Mouse (Mus musculus): Measurements from ENCODE around the gene Dkk1. TPM values are rescaled to one million over a fixed set of nuclear protein-coding genes. Genes with fewer than 3 reads are reported as not detected.

The Dkk1 gene
- not detected in 2 replicates for polyA plus RNA-seq (2012)

DNA sequence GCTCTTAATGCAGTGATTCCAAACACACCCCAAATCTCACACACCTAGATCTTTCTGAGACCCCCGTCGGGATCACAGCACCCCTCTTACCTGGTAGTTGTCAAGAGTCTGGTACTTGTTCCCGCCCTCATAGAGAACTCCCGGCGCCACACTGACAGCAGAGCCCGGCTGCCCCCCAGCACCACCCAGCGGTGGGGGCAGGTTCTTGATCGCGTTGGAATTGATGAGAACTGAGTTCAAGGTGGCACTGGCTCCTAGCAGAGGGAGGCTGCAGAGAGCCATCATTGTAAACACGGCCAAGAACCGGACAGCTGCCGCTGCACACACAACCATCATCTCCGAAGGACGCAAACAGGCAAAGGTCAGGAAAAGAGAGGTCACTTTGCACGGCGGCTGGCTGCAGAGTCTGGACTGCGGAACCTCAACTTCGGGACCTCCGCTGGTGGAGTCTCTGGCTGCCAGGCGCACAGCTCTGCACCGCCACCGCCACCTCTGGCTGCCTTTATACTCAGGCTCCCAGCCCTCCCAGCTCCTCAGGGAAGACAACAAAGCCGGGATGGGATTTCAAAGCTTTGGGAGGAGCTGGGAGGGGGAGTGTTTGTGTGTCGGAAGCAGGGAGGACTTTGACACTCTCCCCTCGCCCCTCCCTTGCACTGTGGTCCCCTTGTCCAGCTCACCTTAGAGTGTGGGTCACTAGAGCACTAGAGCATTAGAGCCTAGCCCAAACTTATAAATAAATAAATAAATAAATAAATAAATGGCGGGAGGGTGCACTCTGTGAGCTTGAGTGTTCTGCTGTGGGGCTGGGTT lies at the start of gene Dkk1:
Gene Dkk1 (minus strand): TSS at position 622 of the 810 bp plus-strand sequence.
- no peak for TF ChIP-seq GATA1 (IDR thresholded peaks at IDR 0.05; ENCODE audit: low read length)

DNA sequence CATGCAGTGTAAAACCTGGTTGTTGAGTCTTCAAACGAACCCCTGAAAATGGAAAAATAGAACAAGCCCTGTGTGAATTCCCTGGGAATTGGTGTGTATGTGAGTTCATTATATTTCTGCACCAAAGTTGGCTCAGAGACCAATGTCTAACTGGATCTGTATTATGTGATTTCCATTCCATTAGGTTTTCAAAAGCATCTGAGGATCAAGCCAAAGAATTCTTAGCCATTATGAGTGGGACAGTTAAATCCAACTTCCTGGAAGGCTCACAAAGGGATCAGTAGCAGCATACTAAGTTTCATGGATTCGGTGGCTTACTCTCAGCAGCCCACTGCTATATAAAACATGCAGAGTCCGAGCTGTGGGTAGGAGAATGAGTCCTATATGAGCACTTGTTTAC lies 36.9 kb upstream of the Dkk1 start:
- no peak for TF ChIP-seq GATA1 (IDR thresholded peaks at IDR 0.05; ENCODE audit: low read length)

DNA sequence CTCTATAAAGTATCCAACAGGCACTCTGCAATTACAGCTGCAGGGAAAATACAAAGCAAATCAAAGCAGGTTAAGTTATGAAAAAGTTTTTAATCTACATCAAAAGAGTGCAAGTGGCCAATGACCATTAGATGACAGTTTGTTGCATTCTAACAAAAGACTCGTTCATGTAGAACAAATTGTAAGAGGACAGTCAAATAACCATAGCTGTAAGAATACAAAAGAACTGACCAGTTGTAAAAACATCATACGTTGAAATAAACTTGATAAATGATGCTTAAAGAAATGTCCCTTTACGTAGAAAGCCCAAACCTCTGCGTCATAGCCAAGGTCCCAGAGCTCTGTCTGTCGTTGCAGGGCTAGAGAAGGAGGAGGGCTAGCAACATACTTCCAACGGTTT lies 15.1 kb upstream of the Dkk1 start:
- no peak for TF ChIP-seq GATA1 (IDR thresholded peaks at IDR 0.05; ENCODE audit: low read length)

DNA sequence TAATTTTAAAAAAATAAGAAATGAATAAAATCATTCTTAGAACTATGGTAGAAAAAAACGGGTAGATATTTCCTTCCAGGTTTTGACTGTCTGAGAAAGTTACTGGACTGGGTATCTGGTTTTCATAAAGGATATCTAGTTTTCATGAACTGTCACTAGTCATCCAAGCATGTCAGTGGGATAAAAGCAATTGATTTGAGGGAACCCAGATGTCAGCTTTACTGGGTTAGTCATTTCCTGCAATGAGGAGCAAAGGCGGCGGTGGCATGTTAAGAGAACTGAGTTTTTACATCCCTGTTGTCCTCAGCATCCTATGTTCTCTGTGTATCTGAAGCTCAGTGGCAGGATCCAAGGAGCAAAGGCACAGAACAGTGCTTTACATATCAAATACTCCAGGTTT lies 14.4 kb upstream of the Dkk1 start:
- no peak for TF ChIP-seq GATA1 (IDR thresholded peaks at IDR 0.05; ENCODE audit: low read length)

DNA sequence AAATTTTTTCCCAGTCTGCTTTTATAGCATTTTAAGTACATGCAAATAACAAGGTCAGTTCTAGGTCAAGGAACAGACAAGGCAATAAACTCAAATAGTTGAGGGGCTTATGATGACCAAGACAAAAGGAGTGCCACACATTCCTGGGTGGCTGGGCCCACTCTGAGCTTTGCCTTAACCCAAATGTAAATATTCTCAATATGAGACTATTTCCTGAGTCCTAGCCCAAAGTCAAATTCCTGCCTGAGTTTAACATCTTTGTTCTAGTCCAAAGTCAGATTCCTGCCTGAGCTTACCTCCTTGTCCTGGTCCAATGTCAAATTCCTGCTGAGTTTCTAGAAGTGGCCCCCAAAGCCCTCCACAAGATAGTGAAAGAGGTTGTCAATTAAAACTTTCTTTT lies 8.6 kb upstream of the Dkk1 start:
- no peak for TF ChIP-seq GATA1 (IDR thresholded peaks at IDR 0.05; ENCODE audit: low read length)

DNA sequence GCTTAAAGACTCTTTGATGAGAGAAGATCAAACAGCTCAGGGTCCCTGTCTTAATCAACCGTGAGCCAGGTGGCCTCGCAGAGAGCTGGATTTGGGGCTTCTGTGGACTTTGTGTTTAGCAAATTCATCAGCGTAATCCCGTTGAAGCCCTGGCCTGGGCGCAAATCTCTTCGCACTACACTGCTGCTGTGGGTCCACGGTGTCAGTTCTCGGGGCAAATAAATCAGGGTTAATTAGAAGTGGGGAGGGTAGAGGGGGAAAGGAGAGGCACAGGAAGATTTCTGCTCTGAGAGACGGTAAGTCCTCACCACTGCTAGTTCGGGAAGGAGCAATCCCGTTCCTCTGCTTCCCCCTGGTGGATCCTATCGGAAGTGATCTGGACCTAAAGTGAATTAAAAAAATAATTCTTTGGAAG lies 5.0 kb upstream of the Dkk1 start:
- no peak for TF ChIP-seq GATA1 (IDR thresholded peaks at IDR 0.05; ENCODE audit: low read length)

DNA sequence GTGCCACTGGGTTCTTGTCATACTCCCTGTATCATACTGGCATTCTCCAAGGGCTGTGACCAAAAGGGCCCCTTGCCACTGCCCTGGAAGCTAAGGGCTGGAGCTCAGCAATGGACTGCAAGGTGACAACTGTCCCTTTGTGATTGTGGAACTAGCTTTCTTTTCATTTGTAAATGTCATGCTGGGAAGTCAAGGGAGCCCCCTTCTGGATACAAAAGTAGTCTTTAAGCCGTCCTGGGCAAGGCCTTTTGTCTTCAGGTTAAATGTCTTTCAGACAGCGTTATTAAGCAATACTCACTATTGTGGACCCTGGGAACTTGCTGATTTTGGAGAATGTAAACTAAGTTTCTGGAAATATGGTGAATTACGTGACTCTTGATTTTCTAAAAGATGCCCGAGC lies 4.3 kb upstream of the Dkk1 start:
- TF ChIP-seq GATA1 (IDR thresholded peaks at IDR 0.05; ENCODE audit: low read length): no peak

DNA sequence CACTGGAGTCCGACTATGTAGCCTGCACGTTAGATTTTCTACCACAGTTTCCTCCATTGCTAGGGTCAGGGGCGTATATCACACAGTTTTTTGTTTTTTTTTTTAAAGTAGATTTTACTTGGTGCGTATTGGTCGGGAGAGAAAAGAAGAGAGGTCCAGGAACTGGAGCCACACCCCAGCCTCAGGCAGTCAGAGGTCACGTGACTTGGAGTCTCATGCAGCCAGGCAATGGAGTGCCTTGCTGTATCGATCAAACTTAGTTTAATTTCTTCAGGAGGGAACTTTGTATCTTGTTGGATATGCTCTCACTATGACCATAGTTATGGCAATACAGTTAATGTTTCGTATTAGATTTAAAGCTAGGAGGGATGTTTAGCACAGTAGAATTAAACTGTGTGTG lies 2.8 kb upstream of the Dkk1 start:
- no peak for TF ChIP-seq GATA1 (IDR thresholded peaks at IDR 0.05; ENCODE audit: low read length)

DNA sequence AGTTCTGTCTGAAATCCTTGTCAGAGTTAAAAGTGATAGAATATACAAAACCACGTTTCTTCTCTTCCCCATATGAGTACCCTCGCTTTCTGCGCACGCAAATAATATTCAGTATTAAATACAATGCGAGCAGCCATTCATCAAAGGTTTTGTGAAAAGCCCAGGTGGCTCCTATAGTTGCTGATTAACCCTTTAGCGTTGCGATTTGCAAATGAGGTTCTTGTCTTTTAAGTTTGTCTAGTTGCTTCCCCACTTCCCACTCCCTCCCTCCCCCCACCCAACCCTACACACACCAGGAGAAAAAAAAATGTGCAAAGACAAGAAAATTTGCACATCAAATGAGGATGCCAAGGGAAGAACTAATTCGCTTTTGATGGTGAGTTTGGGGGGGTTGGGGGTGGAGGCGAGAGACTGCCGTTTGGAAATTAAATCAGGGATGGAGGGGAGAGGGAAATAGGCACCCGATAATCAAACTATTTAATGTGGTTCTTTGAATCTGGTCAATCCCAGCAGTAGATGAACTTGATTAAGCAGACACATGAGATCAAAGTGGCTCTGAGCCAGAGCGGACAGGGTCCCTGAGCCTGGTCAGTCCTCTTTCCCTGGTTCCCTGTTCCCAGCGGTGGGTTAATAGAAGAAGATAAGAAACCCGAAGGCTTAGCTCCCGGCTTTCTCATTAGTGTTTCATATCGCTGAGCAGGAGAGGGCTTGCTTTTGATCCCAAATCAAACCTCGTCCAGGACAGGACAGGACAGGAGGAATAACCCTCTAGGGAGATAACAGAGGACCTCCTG lies 586 bp upstream of the Dkk1 start:
- TF ChIP-seq GATA1 (IDR thresholded peaks at IDR 0.05; ENCODE audit: low read length): no peak

DNA sequence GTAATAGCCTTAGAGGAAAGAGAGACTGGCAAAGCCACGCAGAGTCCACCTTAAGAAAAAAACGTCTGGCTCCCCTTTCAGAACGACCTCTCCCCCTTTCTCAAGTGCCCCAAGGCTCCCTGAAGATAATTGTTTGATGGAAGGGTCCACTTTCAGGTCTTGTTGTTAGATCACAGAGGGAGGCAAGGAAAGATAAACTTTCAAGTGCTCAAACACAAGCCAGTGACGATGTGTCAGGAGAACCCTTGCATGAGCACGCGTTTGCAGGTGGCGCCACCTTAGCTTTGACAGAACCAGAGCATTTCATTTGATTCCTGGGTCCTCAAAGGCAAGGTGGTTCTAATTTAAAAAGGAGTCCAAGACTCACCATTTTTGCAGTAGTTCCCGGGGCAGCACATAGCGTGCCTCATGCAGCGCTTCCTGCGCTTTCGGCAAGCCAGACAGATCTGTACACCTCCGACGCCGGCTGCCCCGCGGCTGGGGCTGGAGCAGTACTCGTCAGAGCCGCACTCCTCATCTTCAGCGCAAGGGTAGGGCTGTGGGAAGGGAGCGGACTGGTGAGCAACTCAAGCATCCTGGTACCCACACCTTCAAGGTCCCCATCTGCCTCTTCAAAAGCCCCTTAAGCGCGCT lies 938 bp downstream of the Dkk1 start:
- no peak for TF ChIP-seq GATA1 (IDR thresholded peaks at IDR 0.05; ENCODE audit: low read length)

DNA sequence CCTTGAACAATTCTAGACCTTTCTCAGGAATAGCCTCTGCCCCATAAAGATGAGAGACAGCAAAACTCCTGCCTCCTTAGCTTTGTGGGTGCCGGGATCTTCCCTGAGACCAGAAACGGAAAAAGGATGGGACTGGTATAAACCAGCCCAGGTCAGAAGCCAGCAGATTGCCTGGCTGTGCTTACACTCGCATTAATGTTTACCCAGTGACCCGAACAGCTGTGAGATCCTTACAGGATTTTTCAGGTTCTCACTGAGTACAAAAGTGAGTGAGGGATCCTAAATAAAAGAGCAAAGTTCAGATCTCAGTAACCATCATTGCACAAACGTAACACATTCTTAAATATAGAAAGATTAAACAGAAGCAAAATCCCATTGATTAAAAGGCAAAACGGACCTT lies 32.7 kb downstream of the Dkk1 start:
- TF ChIP-seq GATA1 (IDR thresholded peaks at IDR 0.05; ENCODE audit: low read length): no peak

DNA sequence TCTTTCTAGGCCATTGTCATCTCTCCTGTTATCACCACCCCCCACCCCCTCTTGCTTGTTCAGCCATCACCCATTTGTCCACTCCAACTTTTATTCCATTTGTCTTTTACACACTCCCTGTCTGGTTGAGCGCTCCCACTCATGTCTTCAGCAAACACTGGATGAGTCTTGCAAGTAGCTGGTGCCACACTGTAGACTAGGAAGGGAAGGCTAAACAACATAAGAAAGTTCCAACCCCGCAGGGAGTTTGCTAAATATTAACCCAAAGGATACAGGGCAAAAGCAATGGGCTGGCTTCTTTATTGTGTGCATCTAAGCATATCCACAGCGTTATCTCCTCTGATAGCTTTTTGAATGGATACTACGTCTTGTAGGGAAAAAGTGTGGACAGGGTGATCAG lies 39.0 kb downstream of the Dkk1 start:
- TF ChIP-seq GATA1 (IDR thresholded peaks at IDR 0.05; ENCODE audit: low read length): no peak

DNA sequence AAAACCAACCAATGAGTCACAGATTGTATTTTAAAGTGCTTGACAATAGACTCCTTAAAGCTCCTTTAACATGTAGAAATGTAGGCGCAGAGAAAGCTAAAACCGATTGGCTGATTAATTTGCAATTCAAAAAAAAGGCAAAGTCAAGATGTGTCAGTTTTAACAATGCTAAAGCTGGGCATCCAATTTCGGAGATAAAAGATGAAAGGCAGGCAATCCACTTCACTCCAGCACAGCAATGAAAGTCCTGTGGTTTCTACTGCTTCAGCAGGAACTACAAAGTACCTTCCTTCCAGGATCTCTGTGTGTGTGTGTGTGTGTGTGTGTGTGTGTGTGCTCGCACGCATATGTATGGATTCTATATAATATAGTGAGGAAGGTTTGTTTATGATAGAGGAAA lies 44.0 kb downstream of the Dkk1 start:
- TF ChIP-seq GATA1 (IDR thresholded peaks at IDR 0.05; ENCODE audit: low read length): no peak

Measured in G1E-ER4 (cell line).